8 mouse cellular contexts compared by ENCODE assay signal in genomic region chr2:138277842-138278691, GRCm38 (mm10). TPM values are rescaled to one million over a fixed set of nuclear protein-coding genes. Genes with fewer than 3 reads are reported as not detected.
DNase-seq lines count a peak whose midpoint lies in the region; ATAC-seq and TF ChIP-seq lines count a peak whose summit lies in the region.
"Had no signal": no experiment of that assay in that cellular context is flagged by ENCODE, and none has a peak within 500 bp of the region (broad histone marks: within the 10 kb centered on the region; RNA-seq: fewer than 3 reads in every experiment).

No protein-coding gene starts in this region.

- peak overlapping the region; percentile 61 for H3K4me2 ChIP-seq in intestine, embryonic 15.5 days (replicated peaks)

- DNase-seq in brain, embryonic 14.5 days (ENCODE audit: low read depth): peak; percentile 93
- DNase-seq in embryo, embryonic 10.5 days (ENCODE audit: low spot score): peak; percentile 66
- DNase-seq in gastrocnemius, postnatal 36 days: peak; percentile 53 to 57
- DNase-seq in left cerebral cortex, postnatal 10 days (ENCODE audit: extremely low spot score in 1 of 2, low spot score in 2 of 2): peak; percentile 62 to 71
- DNase-seq in lung, postnatal 4 days: peak; percentile 65 to 79
- DNase-seq in skeletal muscle tissue, adult 2 months (ENCODE audit: low read depth, low spot score): peak; percentile 75

- H3K27ac ChIP-seq in intestine, embryonic 15.5 days: peak overlapping the region; percentile 82

- peak; percentile 86 for ATAC-seq in intestine, embryonic 15.5 days

- intact Hi-C loops in gastrocnemius, postnatal 36 days (cut with DNase I): no loop called here
- intact Hi-C loops in left cerebral cortex, postnatal 10 days (cut with DNase I): no loop called here

- no peaks in the 10 kb centered on the region for H3K9me3 ChIP-seq in intestine, embryonic 15.5 days

- H3K4me1 ChIP-seq in intestine, embryonic 15.5 days (replicated peaks): peaks cover 30% of the 10 kb centered on the region

- no peak for TF ChIP-seq CTCF in brain, embryonic 14.5 days (IDR thresholded peaks at IDR 0.05; ENCODE audit: borderline replicate concordance, extremely low read depth, insufficient read depth, insufficient read length)

- peak overlapping the region; percentile 38 for H3K9ac ChIP-seq in intestine, embryonic 15.5 days

- 10% methylated on average over 17 of the region's 17 CpGs for WGBS in intestine, embryonic 15.5 days

- TF ChIP-seq POLR2A in brain, embryonic 14.5 days (IDR thresholded peaks at IDR 0.05; ENCODE audit: borderline replicate concordance, extremely low read depth, insufficient read depth, insufficient read length, poor library complexity, severe bottlenecking): peak; percentile 42; the same call in 1 of the 2 replicates

- no peaks in the 10 kb centered on the region for H3K36me3 ChIP-seq in intestine, embryonic 15.5 days

- H3K27me3 ChIP-seq in intestine, embryonic 15.5 days (replicated peaks): no peaks in the 10 kb centered on the region

- H3K4me3 ChIP-seq in intestine, embryonic 15.5 days (replicated peaks): peak overlapping the region; percentile 35
- H3K4me3 ChIP-seq: erythroblast, embryonic 14.5 days had no signal

RNA-seq across cellular contexts. Expression of gene Btbd3, which starts 21.7 kb away (rescaled TPM):
- polyA plus RNA-seq in brain, embryonic 14.5 days (2012; rRNA removed): 34.5 and 46.4 TPM in 2 replicates
- 1 to 10 TPM; 8.0 to 8.8 TPM for total RNA-seq in gastrocnemius, postnatal 36 days (2021)
- 18.2 and 21.6 TPM in 2 replicates for polyA plus RNA-seq in intestine, embryonic 15.5 days (2015; fragmentation: Nextera tagmentation; extraction: Ambion mirVana)
- 10 to 100 TPM; 76.2 to 82.9 TPM for total RNA-seq in left cerebral cortex, postnatal 10 days (2021)
- polyA plus RNA-seq: erythroblast, embryonic 14.5 days had no signal

Comparison
In these comparisons a context has a peak if more than half of its experiments do, and no peak if none do; other contexts are left out.
1. Peak in every context shown above with its lines: DNase-seq, ATAC-seq, H3K4me3 ChIP-seq and H3K27ac ChIP-seq.
2. RNA of gene Btbd3, which starts 21.7 kb away (total RNA-seq): 76.2 to 82.9 TPM in left cerebral cortex, postnatal 10 days; 8.0 to 8.8 TPM in gastrocnemius, postnatal 36 days; every median in the first group is over 4 times any median in the second.